Mouse (Mus musculus): ENCODE measurements around the gene Chgb. TPM values are rescaled to one million over a fixed set of nuclear protein-coding genes. Genes with fewer than 3 reads are reported as not detected.

Gene Chgb
- polyA plus RNA-seq (2015; fragmentation: Nextera tagmentation; extraction: Ambion mirVana) = 57.2 and 60.0 TPM in 2 replicates

- Histone ChIP-seq H3K4me3 (ENCODE audit: low read length) (peak within 1 kb of the TSS; percentile 47), H3K27ac (ENCODE audit: low read length) (no peak within 1 kb of the TSS), H3K9ac (ENCODE audit: low read depth, low read length) (no peak within 1 kb of the TSS), H3K4me2 (ENCODE audit: low read depth, low read length) (peak within 1 kb of the TSS; percentile 89), H3K27me3 (replicated peaks; ENCODE audit: control insufficient read depth, insufficient read depth, low read length) (no peaks in the 10 kb centered on the region; the same call in 1 of the 2 replicates), H3K4me1 (ENCODE audit: control insufficient read depth, insufficient read depth, low read length) (0 out of 2 replicates have a peak, but pooled peaks cover 4% of the 10 kb centered on the region), H3K36me3 (ENCODE audit: control insufficient read depth, insufficient read depth, low read length) (no peaks in the 10 kb centered on the region), H3K9me3 (ENCODE audit: control insufficient read depth, low read length) (no peaks in the 10 kb centered on the region)
- ATAC-seq = 0 out of 2 replicates have a peak, but pooled peaks have one; percentile 6
- WGBS = 11% methylated on average over 4 of the region's 4 CpGs
Measured at GRCm38 (mm10) chr2:132780978-132781377, at the start of gene Chgb. TSS of gene Chgb (plus strand) at chr2:132781278.

GRCm38 (mm10) chr2:132732940-132733339, 48.1 kb upstream of the Chgb start:
- H3K4me1 ChIP-seq (ENCODE audit: control insufficient read depth, insufficient read depth, low read length) = peaks cover 3% of the 10 kb centered on the region; the same call in 1 of the 2 replicates
- no peaks in the 10 kb centered on the region for H3K36me3 ChIP-seq (ENCODE audit: control insufficient read depth, insufficient read depth, low read length)
- no peaks in the 10 kb centered on the region for H3K27me3 ChIP-seq (replicated peaks; ENCODE audit: control insufficient read depth, insufficient read depth, low read length)
- WGBS = 60% methylated on average over 5 of the region's 5 CpGs
- no peak for ATAC-seq
- H3K4me2 ChIP-seq (ENCODE audit: low read depth, low read length) = no peak overlapping the region
- H3K9ac ChIP-seq (ENCODE audit: low read depth, low read length) = no peak overlapping the region
- no peak overlapping the region for H3K4me3 ChIP-seq (ENCODE audit: low read length)
- no peak overlapping the region for H3K27ac ChIP-seq (ENCODE audit: low read length)
- no peaks in the 10 kb centered on the region for H3K9me3 ChIP-seq (ENCODE audit: control insufficient read depth, low read length)

DNA sequence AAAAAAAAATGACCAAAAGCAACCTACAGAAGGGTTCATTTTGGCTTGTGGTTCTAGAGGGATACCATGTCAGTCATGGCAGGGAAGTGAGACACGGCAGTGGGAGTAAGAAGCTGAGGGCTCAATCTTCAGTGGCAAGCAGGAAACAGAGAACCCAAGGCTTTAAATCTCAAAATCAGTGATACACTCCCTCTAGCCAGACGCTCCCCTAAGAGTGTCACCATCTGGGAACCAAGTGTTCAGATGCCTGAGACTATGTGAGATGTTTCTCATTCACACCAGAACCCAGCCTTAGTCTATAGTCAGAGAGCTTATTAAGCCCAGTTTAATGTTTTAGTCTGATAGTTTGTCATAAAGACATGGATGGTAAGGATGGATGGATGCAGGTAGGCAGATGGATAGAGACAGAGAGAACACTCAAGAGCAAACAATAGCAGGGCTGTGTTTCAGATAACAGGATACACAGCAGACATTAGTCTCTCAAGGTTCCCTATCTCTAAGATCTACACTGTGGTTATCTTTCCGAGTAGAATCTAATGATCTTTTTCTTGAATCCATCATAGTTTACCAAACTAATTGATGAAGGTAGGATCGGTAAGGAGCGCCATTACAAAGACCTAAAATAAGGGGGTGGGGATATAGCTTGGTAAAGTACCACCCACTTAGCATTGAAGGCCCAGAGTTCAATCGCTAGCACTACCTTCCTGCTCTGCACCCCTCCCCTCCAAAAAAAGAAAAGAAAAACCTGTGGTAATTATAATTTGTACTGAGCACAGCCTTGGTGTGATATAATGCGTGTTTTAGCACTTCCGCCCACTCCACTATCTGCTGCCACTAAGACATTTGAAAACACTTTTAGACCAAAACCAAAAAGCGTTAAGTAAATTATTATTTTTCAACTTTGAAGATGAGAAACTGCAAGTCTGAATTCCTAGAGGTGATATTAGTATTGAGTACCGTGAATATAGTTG, 47.2 kb upstream of the Chgb start:
- Histone ChIP-seq H3K9me3 (ENCODE audit: control insufficient read depth, low read length) (no peaks in the 10 kb centered on the region), H3K36me3 (ENCODE audit: control insufficient read depth, insufficient read depth, low read length) (no peaks in the 10 kb centered on the region), H3K4me1 (ENCODE audit: control insufficient read depth, insufficient read depth, low read length) (peaks cover 3% of the 10 kb centered on the region; the same call in 1 of the 2 replicates), H3K4me3 (ENCODE audit: low read length) (no peak overlapping the region), H3K4me2 (ENCODE audit: low read depth, low read length) (no peak overlapping the region), H3K27ac (ENCODE audit: low read length) (no peak overlapping the region), H3K27me3 (replicated peaks; ENCODE audit: control insufficient read depth, insufficient read depth, low read length) (no peaks in the 10 kb centered on the region), H3K9ac (ENCODE audit: low read depth, low read length) (no peak overlapping the region)
- ATAC-seq = no peak
- WGBS = 92% methylated on average over 10 of the region's 10 CpGs

- H3K4me3 ChIP-seq (ENCODE audit: low read length) = no peak overlapping the region
- H3K27ac ChIP-seq (ENCODE audit: low read length) = no peak overlapping the region
- ATAC-seq = no peak
- no peak overlapping the region for H3K9ac ChIP-seq (ENCODE audit: low read depth, low read length)
- no peaks in the 10 kb centered on the region for H3K36me3 ChIP-seq (ENCODE audit: control insufficient read depth, insufficient read depth, low read length)
- H3K27me3 ChIP-seq (replicated peaks; ENCODE audit: control insufficient read depth, insufficient read depth, low read length) = no peaks in the 10 kb centered on the region
- H3K4me2 ChIP-seq (ENCODE audit: low read depth, low read length) = no peak overlapping the region
- H3K4me1 ChIP-seq (ENCODE audit: control insufficient read depth, insufficient read depth, low read length) = no peaks in the 10 kb centered on the region
- WGBS = 64% methylated on average over 2 of the region's 2 CpGs
- no peaks in the 10 kb centered on the region for H3K9me3 ChIP-seq (ENCODE audit: control insufficient read depth, low read length)
Measured at GRCm38 (mm10) chr2:132738816-132739432, 42.2 kb upstream of the Chgb start.

GRCm38 (mm10) chr2:132741862-132742347, 39.2 kb upstream of the Chgb start:
- 74% methylated on average over 8 of the region's 8 CpGs for WGBS
- no peak for ATAC-seq

GRCm38 (mm10) chr2:132744866-132745265, 36.2 kb upstream of the Chgb start:
- ATAC-seq = no peak
- Histone ChIP-seq H3K9me3 (ENCODE audit: control insufficient read depth, low read length) (no peaks in the 10 kb centered on the region), H3K36me3 (ENCODE audit: control insufficient read depth, insufficient read depth, low read length) (no peaks in the 10 kb centered on the region), H3K4me1 (ENCODE audit: control insufficient read depth, insufficient read depth, low read length) (no peaks in the 10 kb centered on the region), H3K27me3 (replicated peaks; ENCODE audit: control insufficient read depth, insufficient read depth, low read length) (no peaks in the 10 kb centered on the region), H3K9ac (ENCODE audit: low read depth, low read length) (no peak overlapping the region), H3K4me2 (ENCODE audit: low read depth, low read length) (no peak overlapping the region), H3K27ac (ENCODE audit: low read length) (no peak overlapping the region), H3K4me3 (ENCODE audit: low read length) (no peak overlapping the region)
- WGBS = 96% methylated on average over 5 of the region's 5 CpGs

More at GRCm38 (mm10) chr2:132741862-132742347, 39.2 kb upstream of the Chgb start:
- Histone ChIP-seq H3K9ac (ENCODE audit: low read depth, low read length) (no peak overlapping the region), H3K4me1 (ENCODE audit: control insufficient read depth, insufficient read depth, low read length) (no peaks in the 10 kb centered on the region), H3K4me2 (ENCODE audit: low read depth, low read length) (no peak overlapping the region), H3K27me3 (replicated peaks; ENCODE audit: control insufficient read depth, insufficient read depth, low read length) (no peaks in the 10 kb centered on the region), H3K27ac (ENCODE audit: low read length) (no peak overlapping the region), H3K36me3 (ENCODE audit: control insufficient read depth, insufficient read depth, low read length) (no peaks in the 10 kb centered on the region), H3K4me3 (ENCODE audit: low read length) (no peak overlapping the region), H3K9me3 (ENCODE audit: control insufficient read depth, low read length) (no peaks in the 10 kb centered on the region)

GRCm38 (mm10) chr2:132746108-132746507, 35.0 kb upstream of the Chgb start:
- Histone ChIP-seq H3K9ac (ENCODE audit: low read depth, low read length) (no peak overlapping the region), H3K27me3 (replicated peaks; ENCODE audit: control insufficient read depth, insufficient read depth, low read length) (no peaks in the 10 kb centered on the region), H3K36me3 (ENCODE audit: control insufficient read depth, insufficient read depth, low read length) (no peaks in the 10 kb centered on the region), H3K27ac (ENCODE audit: low read length) (no peak overlapping the region), H3K9me3 (ENCODE audit: control insufficient read depth, low read length) (no peaks in the 10 kb centered on the region), H3K4me3 (ENCODE audit: low read length) (no peak overlapping the region), H3K4me1 (ENCODE audit: control insufficient read depth, insufficient read depth, low read length) (no peaks in the 10 kb centered on the region), H3K4me2 (ENCODE audit: low read depth, low read length) (no peak overlapping the region)
- 82% methylated on average over 3 of the region's 3 CpGs for WGBS
- ATAC-seq = no peak

DNA sequence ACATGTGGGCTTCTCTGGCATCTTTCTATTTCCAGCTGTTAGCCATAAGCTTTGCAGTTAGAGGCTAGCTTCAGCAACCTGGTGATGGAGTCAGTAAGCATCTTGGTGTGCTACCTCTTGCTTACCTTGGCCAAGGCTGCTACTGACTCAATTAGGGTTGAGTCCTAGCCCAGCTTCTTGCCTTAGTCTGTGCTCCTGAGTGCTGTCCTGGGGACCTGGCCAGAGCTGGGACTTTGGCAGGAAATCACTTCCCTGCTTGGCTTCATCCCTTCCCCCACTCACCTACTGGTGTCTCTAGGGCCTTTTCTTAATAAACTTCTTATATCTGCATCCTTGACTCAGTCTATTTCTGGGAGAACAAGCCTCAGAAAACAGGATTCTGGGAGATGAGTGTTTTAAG, 30.4 kb upstream of the Chgb start:
- Histone ChIP-seq H3K4me2 (ENCODE audit: low read depth, low read length) (no peak overlapping the region), H3K36me3 (ENCODE audit: control insufficient read depth, insufficient read depth, low read length) (no peaks in the 10 kb centered on the region), H3K9ac (ENCODE audit: low read depth, low read length) (no peak overlapping the region), H3K27ac (ENCODE audit: low read length) (no peak overlapping the region), H3K4me3 (ENCODE audit: low read length) (no peak overlapping the region), H3K27me3 (replicated peaks; ENCODE audit: control insufficient read depth, insufficient read depth, low read length) (no peaks in the 10 kb centered on the region), H3K4me1 (ENCODE audit: control insufficient read depth, insufficient read depth, low read length) (no peaks in the 10 kb centered on the region), H3K9me3 (ENCODE audit: control insufficient read depth, low read length) (no peaks in the 10 kb centered on the region)
- no peak for ATAC-seq
